Mouse (Mus musculus): ENCODE data around the gene Mybphl. TPM values are rescaled to one million over a fixed set of nuclear protein-coding genes. Genes with fewer than 3 reads are reported as not detected.

Gene Mybphl
- polyA plus RNA-seq, 1 experiment from 2014 or later: 9.3 TPM

- H3K4me2 ChIP-seq: no peak overlapping the region
- H3K9ac ChIP-seq: no peak overlapping the region
- WGBS: 29% methylated on average over 3 of the region's 3 CpGs
- ATAC-seq (ENCODE audit: borderline replicate concordance, extremely low read depth, low FRiP score, low TSS enrichment): peak; percentile 78
- H3K4me3 ChIP-seq: no peak overlapping the region
- no peaks in the 10 kb centered on the region for H3K36me3 ChIP-seq
- peaks cover 21% of the 10 kb centered on the region for H3K4me1 ChIP-seq
- H3K27ac ChIP-seq: peak overlapping the region; percentile 92
- H3K9me3 ChIP-seq: no peaks in the 10 kb centered on the region
- H3K27me3 ChIP-seq: no peaks in the 10 kb centered on the region
Observed at GRCm38 (mm10) chr3:108372691-108373090, 8.0 kb downstream of the Mybphl start.

- H3K9ac ChIP-seq: no peak overlapping the region
- H3K4me3 ChIP-seq: no peak overlapping the region
- H3K4me1 ChIP-seq: peaks cover 19% of the 10 kb centered on the region
- no peak overlapping the region for H3K4me2 ChIP-seq
- 72% methylated on average over 7 of the region's 7 CpGs for WGBS
- H3K27ac ChIP-seq: no peak overlapping the region
- ATAC-seq (ENCODE audit: borderline replicate concordance, extremely low read depth, low FRiP score, low TSS enrichment): no peak
- H3K36me3 ChIP-seq: no peaks in the 10 kb centered on the region
- no peaks in the 10 kb centered on the region for H3K27me3 ChIP-seq
- no peaks in the 10 kb centered on the region for H3K9me3 ChIP-seq
Observed at GRCm38 (mm10) chr3:108378875-108379663, 14.4 kb downstream of the Mybphl start.

- Histone ChIP-seq H3K4me2 (no peak overlapping the region), H3K9ac (no peak overlapping the region), H3K36me3 (no peaks in the 10 kb centered on the region), H3K27ac (no peak overlapping the region), H3K9me3 (no peaks in the 10 kb centered on the region), H3K27me3 (no peaks in the 10 kb centered on the region), H3K4me3 (no peak overlapping the region), H3K4me1 (peaks cover 35% of the 10 kb centered on the region)
- 76% methylated on average over 6 of the region's 6 CpGs for WGBS
- no peak for ATAC-seq (ENCODE audit: borderline replicate concordance, extremely low read depth, low FRiP score, low TSS enrichment)
Observed at GRCm38 (mm10) chr3:108380695-108381094, 16.0 kb downstream of the Mybphl start.

GRCm38 (mm10) chr3:108381945-108382875 lies 17.5 kb downstream of the Mybphl start:
- Histone ChIP-seq H3K4me3 (peak overlapping the region; percentile 19), H3K27me3 (no peaks in the 10 kb centered on the region), H3K36me3 (peaks cover 11% of the 10 kb centered on the region), H3K27ac (0 out of 2 replicates have a peak overlapping the region, but pooled peaks have one; percentile 77), H3K4me2 (peak overlapping the region; percentile 75), H3K4me1 (peaks cover 49% of the 10 kb centered on the region), H3K9ac (no peak overlapping the region; the same call in 1 of the 2 replicates), H3K9me3 (no peaks in the 10 kb centered on the region)
- ATAC-seq (ENCODE audit: borderline replicate concordance, extremely low read depth, low FRiP score, low TSS enrichment): no peak
- WGBS: 58% methylated on average over 14 of the region's 14 CpGs

DNA sequence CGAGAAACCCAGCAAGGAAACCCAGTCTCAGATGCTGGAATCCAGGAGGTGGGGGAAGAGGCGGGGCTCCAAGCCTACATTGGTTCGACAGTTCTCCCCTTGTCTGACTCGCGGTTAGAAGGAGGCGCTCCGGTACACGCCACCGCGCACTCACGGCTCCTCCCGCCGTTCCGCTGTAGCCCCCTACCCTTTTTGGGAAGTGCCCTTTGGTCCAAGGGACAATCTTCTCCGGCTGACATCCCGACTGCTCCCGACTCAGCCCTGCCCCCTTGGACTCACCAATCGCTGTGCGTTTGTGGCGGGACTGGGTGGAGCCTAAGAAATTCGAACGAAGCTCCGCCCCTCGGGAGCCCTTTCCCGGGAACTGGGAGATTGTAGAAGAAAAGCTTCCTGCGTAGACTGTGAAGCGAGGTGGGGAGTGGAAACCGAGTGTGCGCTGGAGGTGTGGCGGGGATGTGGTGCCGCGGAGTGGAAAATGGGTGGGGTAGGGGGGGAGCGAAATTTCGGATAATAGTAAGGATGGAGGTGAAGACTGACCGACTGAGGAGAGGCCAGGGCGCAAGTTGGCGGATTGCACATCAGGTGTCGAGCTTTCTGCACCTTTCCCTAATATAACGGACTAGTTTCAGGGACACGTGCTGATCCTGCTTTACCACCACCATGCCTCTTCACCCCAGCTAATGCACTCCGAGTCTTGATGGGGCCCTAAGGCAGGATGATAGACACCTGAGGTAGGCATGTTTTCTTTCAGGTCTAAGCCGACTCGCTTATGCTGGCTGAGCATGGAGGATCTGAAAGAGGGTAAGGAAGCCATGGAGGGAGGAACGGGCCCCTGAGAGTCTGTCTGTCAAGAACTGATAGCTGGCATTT lies 19.0 kb downstream of the Mybphl start, which contains the start of gene Psrc1:
TSS of gene Psrc1 (plus strand) at position 355 of the 870 bp plus-strand sequence.
- H3K4me3 ChIP-seq: peak within 1 kb of the TSS; percentile 75
- no peaks in the 10 kb centered on the region for H3K27me3 ChIP-seq
- H3K36me3 ChIP-seq: peaks cover 17% of the 10 kb centered on the region
- peaks cover 56% of the 10 kb centered on the region for H3K4me1 ChIP-seq
- WGBS: under 1% methylated on average over 44 of the region's 44 CpGs
- no peaks in the 10 kb centered on the region for H3K9me3 ChIP-seq
- H3K27ac ChIP-seq: peak within 1 kb of the TSS; percentile 77
- ATAC-seq (ENCODE audit: borderline replicate concordance, extremely low read depth, low FRiP score, low TSS enrichment): peak; percentile 92
- H3K4me2 ChIP-seq: peak within 1 kb of the TSS; percentile 75
- peak within 1 kb of the TSS; percentile 45 for H3K9ac ChIP-seq

DNA sequence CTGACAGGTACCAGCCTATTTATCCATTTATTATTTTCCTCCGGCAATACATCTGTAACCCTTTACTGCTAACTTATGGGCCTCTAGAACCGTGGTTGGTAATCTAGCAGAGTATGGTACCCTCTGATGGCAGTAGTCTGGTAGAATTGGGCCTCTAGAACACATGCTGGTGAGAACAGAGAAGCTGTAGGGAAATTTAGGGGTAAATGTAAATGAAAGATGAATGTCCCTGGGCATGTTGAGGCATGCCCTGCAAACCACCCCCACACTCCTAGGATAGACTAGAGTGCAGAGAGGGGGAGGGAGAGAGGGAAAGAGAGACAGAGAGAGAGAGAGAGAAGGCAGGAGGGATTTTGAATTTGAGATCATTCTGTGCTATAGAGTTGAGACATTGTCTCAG lies 19.7 kb downstream of the Mybphl start:
- Histone ChIP-seq H3K4me2 (peak overlapping the region; percentile 75), H3K4me1 (peaks cover 61% of the 10 kb centered on the region), H3K27me3 (no peaks in the 10 kb centered on the region), H3K4me3 (peak overlapping the region; percentile 75), H3K27ac (peak overlapping the region; percentile 19; the same call in 1 of the 2 replicates), H3K9me3 (no peaks in the 10 kb centered on the region), H3K36me3 (peaks cover 17% of the 10 kb centered on the region), H3K9ac (peak overlapping the region; percentile 45)
- WGBS: 26% methylated on average over 2 of the region's 2 CpGs
- ATAC-seq (ENCODE audit: borderline replicate concordance, extremely low read depth, low FRiP score, low TSS enrichment): no peak

DNA sequence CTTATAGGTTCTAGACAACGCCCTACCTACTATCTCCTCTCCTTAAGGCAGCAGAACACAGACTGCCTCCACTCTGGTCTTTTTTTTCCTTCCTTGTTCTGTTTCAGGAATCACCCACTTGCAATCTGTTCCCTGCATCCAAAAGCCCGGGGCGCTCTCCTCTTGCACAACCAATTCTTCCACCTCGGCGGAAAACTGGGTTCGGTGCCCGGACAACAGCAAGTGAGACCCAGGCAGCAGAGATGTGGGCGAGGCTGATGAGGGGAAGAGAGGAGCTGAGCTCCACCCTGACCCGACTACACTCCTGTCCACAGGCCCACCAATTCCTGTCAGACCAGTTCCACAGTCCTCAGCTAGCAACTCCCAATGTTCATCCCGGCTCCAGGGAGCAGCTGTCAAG lies 21.5 kb downstream of the Mybphl start:
- Histone ChIP-seq H3K9me3 (no peaks in the 10 kb centered on the region), H3K36me3 (peaks cover 17% of the 10 kb centered on the region), H3K27me3 (no peaks in the 10 kb centered on the region), H3K9ac (no peak overlapping the region), H3K4me1 (peaks cover 62% of the 10 kb centered on the region), H3K4me2 (peak overlapping the region; percentile 75; the same call in 1 of the 2 replicates), H3K4me3 (no peak overlapping the region), H3K27ac (peak overlapping the region; percentile 45; the same call in 1 of the 2 replicates)
- 72% methylated on average over 10 of the region's 10 CpGs for WGBS
- no peak for ATAC-seq (ENCODE audit: borderline replicate concordance, extremely low read depth, low FRiP score, low TSS enrichment)

DNA sequence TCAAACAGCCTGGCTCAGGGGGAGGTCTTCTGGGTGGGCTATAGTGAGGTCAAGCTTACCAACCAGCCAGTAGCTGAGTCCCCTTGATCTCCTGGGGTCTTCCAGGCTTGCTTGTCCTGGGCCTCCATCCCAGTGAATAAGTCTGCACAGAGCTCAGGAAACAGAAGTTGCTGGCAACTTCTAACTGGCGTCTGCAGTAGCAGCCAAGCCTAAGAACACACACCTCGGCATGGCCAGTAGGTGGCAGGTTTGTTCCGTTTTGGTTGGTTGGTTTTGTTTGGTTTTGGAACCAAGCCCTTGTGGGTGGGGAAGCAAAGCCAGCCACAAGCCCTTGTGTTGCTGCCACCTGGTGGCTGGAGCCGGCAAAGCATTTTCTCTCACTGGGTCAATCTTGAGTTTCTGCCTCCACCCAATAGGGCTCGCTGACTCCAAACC lies 24.4 kb downstream of the Mybphl start:
- H3K27ac ChIP-seq: peak overlapping the region; percentile 72
- no peaks in the 10 kb centered on the region for H3K27me3 ChIP-seq
- peak overlapping the region; percentile 30; the same call in 1 of the 2 replicates for H3K9ac ChIP-seq
- peaks cover 57% of the 10 kb centered on the region for H3K4me1 ChIP-seq
- H3K4me3 ChIP-seq: no peak overlapping the region
- H3K9me3 ChIP-seq: no peaks in the 10 kb centered on the region
- H3K4me2 ChIP-seq: peak overlapping the region; percentile 28
- H3K36me3 ChIP-seq: peaks cover 17% of the 10 kb centered on the region
- WGBS: 0% methylated on average over 5 of the region's 5 CpGs
- peak; percentile 41; the same call in 1 of the 2 replicates for ATAC-seq (ENCODE audit: borderline replicate concordance, extremely low read depth, low FRiP score, low TSS enrichment)

DNA sequence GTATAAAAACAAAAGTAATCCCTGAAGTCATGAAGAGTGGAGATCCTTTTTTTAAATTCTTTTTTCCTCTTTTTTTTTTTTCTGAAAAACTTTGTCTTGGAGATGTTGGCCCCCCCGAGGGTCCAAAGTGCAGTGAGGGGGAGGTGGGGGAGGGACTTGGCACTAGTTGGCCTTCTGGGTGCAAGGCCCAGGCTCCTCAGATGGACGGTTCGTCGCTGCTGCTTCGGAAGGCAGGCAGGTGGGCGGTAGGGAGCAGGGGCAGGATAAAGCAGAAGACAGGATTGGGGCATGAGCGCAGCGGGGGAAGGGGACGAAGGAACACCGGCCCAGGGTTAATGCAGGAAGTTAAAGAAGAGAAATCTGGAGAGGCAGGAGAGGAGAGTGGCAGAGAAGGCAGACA lies 27.6 kb downstream of the Mybphl start:
- Histone ChIP-seq H3K4me3 (no peak overlapping the region), H3K27me3 (no peaks in the 10 kb centered on the region), H3K4me2 (peak overlapping the region; percentile 34), H3K4me1 (peaks cover 27% of the 10 kb centered on the region), H3K9ac (peak overlapping the region; percentile 29; the same call in 1 of the 2 replicates), H3K27ac (no peak overlapping the region; the same call in 1 of the 2 replicates), H3K9me3 (no peaks in the 10 kb centered on the region), H3K36me3 (peaks cover 5% of the 10 kb centered on the region)
- no peak for ATAC-seq (ENCODE audit: borderline replicate concordance, extremely low read depth, low FRiP score, low TSS enrichment)
- WGBS: 13% methylated on average over 10 of the region's 10 CpGs

GRCm38 (mm10) chr3:108392793-108393192 lies 28.1 kb downstream of the Mybphl start:
- Histone ChIP-seq H3K9me3 (no peaks in the 10 kb centered on the region), H3K27me3 (no peaks in the 10 kb centered on the region), H3K4me1 (peaks cover 25% of the 10 kb centered on the region), H3K4me3 (no peak overlapping the region), H3K27ac (no peak overlapping the region), H3K4me2 (peak overlapping the region; percentile 34), H3K9ac (0 out of 2 replicates have a peak overlapping the region, but pooled peaks have one; percentile 29), H3K36me3 (0 out of 2 replicates have a peak, but pooled peaks cover under 1% of the 10 kb centered on the region)
- 52% methylated on average over 15 of the region's 15 CpGs for WGBS
- ATAC-seq (ENCODE audit: borderline replicate concordance, extremely low read depth, low FRiP score, low TSS enrichment): no peak

- Histone ChIP-seq H3K36me3 (no peaks in the 10 kb centered on the region), H3K9ac (no peak overlapping the region), H3K27me3 (no peaks in the 10 kb centered on the region), H3K27ac (no peak overlapping the region), H3K4me1 (peaks cover 5% of the 10 kb centered on the region), H3K4me3 (no peak overlapping the region), H3K9me3 (no peaks in the 10 kb centered on the region), H3K4me2 (no peak overlapping the region)
- WGBS: 86% methylated on average over 9 of the region's 9 CpGs
- ATAC-seq (ENCODE audit: borderline replicate concordance, extremely low read depth, low FRiP score, low TSS enrichment): no peak
Observed at GRCm38 (mm10) chr3:108398281-108398680, 33.6 kb downstream of the Mybphl start.

Data from lung, embryonic 15.5 days (tissue).